Mouse (Mus musculus) G1E (cell line): ENCODE measurements at regions not wholly inside any gene's neighbourhood (a gene's known extent, or its start where the extent isn't known, plus 50 kb on each side); places are given as distances from the start of the nearest gene placed in this dataset.

Source experiments
- CTCF ChIP-seq: IDR thresholded peaks from 2 replicates; pipeline ENCODE4 v1.5.1; 2012; ENCODE audit warnings: low read depth, low read length, inconsistent platforms, mixed read lengths
- GATA1 ChIP-seq: IDR thresholded peaks from 2 replicates; pipeline ENCODE4 v1.6.1; 2012; ENCODE audit warnings: borderline replicate concordance, low read length, inconsistent platforms, mixed read lengths
- GATA2 ChIP-seq: IDR thresholded peaks from 2 replicates; pipeline ENCODE4 v1.6.1; 2012; ENCODE audit warnings: low read depth, low read length, inconsistent platforms, borderline replicate concordance
- POLR2AphosphoS5 ChIP-seq: IDR thresholded peaks from 2 replicates; pipeline ENCODE4 v1.6.1; 2012; ENCODE audit warnings: low read depth, low read length, inconsistent platforms; ENCODE audit not compliant: insufficient replicate concordance
- TAL1 ChIP-seq: conservative IDR thresholded peaks from 2 replicates; pipeline ENCODE4 v1.6.1; 2012; ENCODE audit warnings: low read depth, low read length, inconsistent platforms, mixed read lengths

- TF ChIP-seq CTCF = no peak
- TF ChIP-seq GATA1 = no peak
- TF ChIP-seq POLR2AphosphoS5 = no peak
- no peak for TF ChIP-seq TAL1
- no peak for TF ChIP-seq GATA2
Observed at GRCm38 (mm10) chr15:38390450-38390849, 965.1 kb downstream of the 4930447A16Rik start.
